7 mouse cellular contexts compared by ENCODE assay signal in the genomic region with DNA sequence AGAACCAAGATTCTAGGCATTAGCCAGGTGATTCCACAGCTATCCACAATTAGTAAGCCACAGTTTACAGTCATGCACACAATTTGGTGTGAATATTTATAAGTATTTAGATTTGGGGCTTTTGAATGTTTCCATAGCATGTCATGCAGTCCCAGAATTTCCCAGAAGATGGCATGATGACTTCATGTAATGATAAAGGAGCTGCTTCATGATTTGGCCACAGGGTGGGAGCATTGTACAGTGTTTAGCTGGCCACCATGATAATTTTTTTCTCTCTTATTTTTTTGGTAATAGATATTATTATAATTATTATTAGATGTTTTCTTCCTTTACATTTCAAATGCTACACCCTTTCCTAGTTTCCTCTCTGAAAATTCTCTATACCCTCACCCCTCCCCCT.
DNase-seq lines count a peak whose midpoint lies in the region; ATAC-seq and TF ChIP-seq lines count a peak whose summit lies in the region.

No protein-coding gene starts in this region.

- no peaks in the 10 kb centered on the region for H3K4me1 ChIP-seq in E14TG2a.4 (replicated peaks; ENCODE audit: low read depth, low read length)
- no peaks in the 10 kb centered on the region for H3K4me1 ChIP-seq in kidney, postnatal 0 days (replicated peaks; ENCODE audit: insufficient read depth, low read length)
- H3K4me1 ChIP-seq in limb, embryonic 11.5 days (ENCODE audit: control insufficient read depth, insufficient read depth, low read length): no peaks in the 10 kb centered on the region

- TF ChIP-seq CTCF in E14TG2a.4 (conservative IDR thresholded peaks at IDR 0.05; ENCODE audit: low read length): peak; percentile 61
- peak; percentile 99 for TF ChIP-seq CTCF in kidney, postnatal 0 days (IDR thresholded peaks at IDR 0.05; ENCODE audit: low read depth)

- H3K4me3 ChIP-seq in E14TG2a.4 (replicated peaks; ENCODE audit: low read length): no peak overlapping the region
- H3K4me3 ChIP-seq in kidney, postnatal 0 days (replicated peaks; ENCODE audit: low read depth, low read length): no peak overlapping the region
- H3K4me3 ChIP-seq in limb, embryonic 11.5 days (ENCODE audit: low read depth, low read length): no peak overlapping the region

- no peak overlapping the region for H3K4me2 ChIP-seq in kidney, postnatal 0 days (ENCODE audit: low read length)
- H3K4me2 ChIP-seq in limb, embryonic 11.5 days (ENCODE audit: low read depth, severe bottlenecking): no peak overlapping the region

- H3K9ac ChIP-seq in kidney, postnatal 0 days (ENCODE audit: low read depth, low read length): no peak overlapping the region
- H3K9ac ChIP-seq in limb, embryonic 11.5 days (ENCODE audit: low read length): no peak overlapping the region

- no peaks in the 10 kb centered on the region for H3K9me3 ChIP-seq in E14TG2a.4 (ENCODE audit: low read length)
- no peaks in the 10 kb centered on the region for H3K9me3 ChIP-seq in kidney, postnatal 0 days (replicated peaks; ENCODE audit: low read length)
- H3K9me3 ChIP-seq in limb, embryonic 11.5 days (ENCODE audit: control insufficient read depth, low read length): no peaks in the 10 kb centered on the region

- H3K27me3 ChIP-seq in E14TG2a.4 (ENCODE audit: insufficient read depth, low read length): no peaks in the 10 kb centered on the region
- H3K27me3 ChIP-seq in kidney, postnatal 0 days (ENCODE audit: insufficient read depth, low read length): no peaks in the 10 kb centered on the region
- H3K27me3 ChIP-seq in limb, embryonic 11.5 days (ENCODE audit: control insufficient read depth, insufficient read depth, low read length): no peaks in the 10 kb centered on the region

- H3K27ac ChIP-seq in kidney, postnatal 0 days: no peak overlapping the region
- H3K27ac ChIP-seq in limb, embryonic 11.5 days (replicated peaks; ENCODE audit: low read depth, low read length): no peak overlapping the region

- H3K36me3 ChIP-seq in E14TG2a.4 (ENCODE audit: insufficient read depth, low read length): no peaks in the 10 kb centered on the region
- H3K36me3 ChIP-seq in kidney, postnatal 0 days (ENCODE audit: insufficient read depth, low read length): no peaks in the 10 kb centered on the region
- H3K36me3 ChIP-seq in limb, embryonic 11.5 days (ENCODE audit: control insufficient read depth, insufficient read depth, low read length): no peaks in the 10 kb centered on the region

- peak; percentile 66 for DNase-seq in 416B (ENCODE audit: low read depth)
- peak; percentile 64 for DNase-seq in cerebellum, adult 8-10 months
- peak; percentile 6 to 87 for DNase-seq in frontal cortex, adult 2 months (ENCODE audit: extremely low spot score in 1 of 2, low spot score in 1 of 2)
- peak; percentile 86 for DNase-seq in kidney, postnatal 0 days (ENCODE audit: low spot score)
- DNase-seq in limb, embryonic 11.5 days (ENCODE audit: low spot score): peak; percentile 73
- DNase-seq in retina, postnatal 1 day: peak; percentile 73

- 0 out of 2 replicates have a peak, but pooled peaks have one; percentile 46 for ATAC-seq in kidney, postnatal 0 days (replicated peaks; ENCODE audit: low FRiP score, low read depth)
- no peak for ATAC-seq in limb, embryonic 11.5 days (ENCODE audit: insufficient number of reproducible peaks, low FRiP score, low TSS enrichment, low read depth)
